Mouse (Mus musculus): ENCODE data around the gene Arid1b. TPM values are rescaled to one million over a fixed set of nuclear protein-coding genes. Genes with fewer than 3 reads are reported as not detected.
"Not testable (repeated sequence)": the region's sequence is repeated elsewhere in the genome, so short reads cannot be mapped to it uniquely, and the experiment has no call there.

The Arid1b gene
- polyA plus RNA-seq, 1 experiment from 2014 or later = 12.5 TPM

DNA sequence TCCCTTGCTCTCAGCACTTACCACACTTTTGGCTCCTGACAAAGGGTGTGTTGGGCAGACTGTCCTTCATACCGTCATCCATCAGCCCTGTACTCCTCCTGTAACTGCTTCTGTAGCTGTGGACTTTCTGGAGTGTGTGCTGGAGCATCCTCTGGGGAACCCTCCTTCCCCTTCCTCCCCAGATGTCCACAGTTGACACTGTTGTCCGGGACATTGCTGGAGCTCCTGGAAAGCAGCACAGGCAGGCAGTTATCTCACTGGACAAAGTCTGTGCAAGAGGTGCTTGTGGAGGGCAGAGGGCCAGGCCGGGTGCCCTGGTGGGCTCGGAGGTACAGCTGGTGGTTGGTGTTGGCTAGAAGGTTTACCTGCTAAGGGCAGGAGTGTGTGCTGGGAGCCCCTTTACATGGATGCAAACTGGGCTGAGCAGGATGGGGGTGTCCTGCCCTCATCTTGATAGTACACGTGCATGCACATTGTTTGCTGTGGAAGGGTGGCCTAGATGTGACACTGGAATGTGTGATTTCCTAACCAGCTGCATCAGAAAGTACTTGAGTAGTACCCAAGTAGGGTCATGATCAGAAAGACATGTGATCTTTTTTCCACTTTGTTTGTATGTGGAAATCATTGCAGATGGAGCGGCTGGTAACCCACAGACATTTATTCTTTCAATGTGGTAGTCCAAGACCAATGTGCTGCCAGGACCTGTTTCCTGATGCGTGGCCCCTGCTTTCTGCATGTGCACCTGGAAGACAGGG is 80.8 kb downstream of the Arid1b start:
- Histone ChIP-seq H3K9ac (replicated peaks) (no peak overlapping the region), H3K4me3 (replicated peaks) (no peak overlapping the region), H3K27me3 (replicated peaks) (no peaks in the 10 kb centered on the region), H3K36me3 (no peaks in the 10 kb centered on the region), H3K27ac (replicated peaks) (no peak overlapping the region), H3K4me1 (peaks cover 17% of the 10 kb centered on the region), H3K4me2 (no peak overlapping the region), H3K9me3 (replicated peaks) (no peaks in the 10 kb centered on the region)
- 90% methylated on average over 7 of the region's 7 CpGs for WGBS
- no peak for ATAC-seq (ENCODE audit: low FRiP score)

DNA sequence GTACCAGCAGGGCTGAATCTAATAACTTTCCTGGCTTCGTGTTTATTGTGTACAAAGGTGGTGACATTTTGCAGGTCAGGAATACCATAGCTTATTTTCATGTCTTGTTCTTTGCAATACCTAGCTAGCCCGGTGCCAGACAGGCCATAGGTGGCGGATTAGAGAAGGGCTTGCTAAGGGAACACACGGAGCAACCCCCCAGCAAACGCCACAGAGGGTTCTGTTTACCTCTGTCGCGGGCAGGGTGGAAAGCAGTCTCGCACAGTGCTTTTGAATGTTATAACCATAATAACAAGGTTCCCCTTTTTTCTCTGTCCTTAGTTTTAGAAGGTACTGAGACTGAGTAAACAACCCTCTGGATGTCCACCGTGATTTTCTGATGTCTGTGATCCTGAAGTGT is 83.9 kb downstream of the Arid1b start:
- 79% methylated on average over 9 of the region's 9 CpGs for WGBS
- no peak for ATAC-seq (ENCODE audit: low FRiP score)

DNA sequence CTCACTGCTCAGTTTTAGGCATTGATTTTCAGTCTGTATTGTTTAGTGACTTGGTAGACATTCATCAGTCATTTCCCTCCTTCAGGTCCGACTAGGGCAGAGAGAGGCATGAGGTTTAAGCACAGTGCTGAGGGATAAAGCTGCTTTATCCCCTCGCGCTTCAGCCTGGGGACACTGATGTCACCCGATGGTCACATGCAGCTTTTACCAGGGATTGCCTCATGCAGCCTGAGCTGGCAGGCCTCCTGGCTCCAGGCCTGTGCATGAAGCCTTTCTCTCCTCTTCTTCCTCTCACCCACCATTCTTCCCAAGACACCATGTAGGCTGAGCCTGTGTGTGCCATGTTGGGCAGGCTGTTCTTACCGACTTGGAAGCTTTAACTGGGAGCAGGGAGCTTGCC is 84.4 kb downstream of the Arid1b start:
- H3K27ac ChIP-seq (replicated peaks) = no peak overlapping the region
- no peaks in the 10 kb centered on the region for H3K36me3 ChIP-seq
- H3K4me3 ChIP-seq (replicated peaks) = no peak overlapping the region
- H3K9ac ChIP-seq (replicated peaks) = no peak overlapping the region
- H3K9me3 ChIP-seq (replicated peaks) = no peaks in the 10 kb centered on the region
- WGBS = 71% methylated on average over 5 of the region's 5 CpGs
- H3K4me2 ChIP-seq = no peak overlapping the region
- no peak for ATAC-seq (ENCODE audit: low FRiP score)
- H3K27me3 ChIP-seq (replicated peaks) = no peaks in the 10 kb centered on the region
- H3K4me1 ChIP-seq = peaks cover 45% of the 10 kb centered on the region

More for the DNA sequence above, 83.9 kb downstream of the Arid1b start:
- H3K9me3 ChIP-seq (replicated peaks) = no peaks in the 10 kb centered on the region
- H3K9ac ChIP-seq (replicated peaks) = no peak overlapping the region
- H3K4me1 ChIP-seq = peaks cover 39% of the 10 kb centered on the region
- no peaks in the 10 kb centered on the region for H3K27me3 ChIP-seq (replicated peaks)
- no peak overlapping the region for H3K27ac ChIP-seq (replicated peaks)
- H3K4me2 ChIP-seq = no peak overlapping the region
- H3K36me3 ChIP-seq = no peaks in the 10 kb centered on the region
- H3K4me3 ChIP-seq (replicated peaks) = no peak overlapping the region

DNA sequence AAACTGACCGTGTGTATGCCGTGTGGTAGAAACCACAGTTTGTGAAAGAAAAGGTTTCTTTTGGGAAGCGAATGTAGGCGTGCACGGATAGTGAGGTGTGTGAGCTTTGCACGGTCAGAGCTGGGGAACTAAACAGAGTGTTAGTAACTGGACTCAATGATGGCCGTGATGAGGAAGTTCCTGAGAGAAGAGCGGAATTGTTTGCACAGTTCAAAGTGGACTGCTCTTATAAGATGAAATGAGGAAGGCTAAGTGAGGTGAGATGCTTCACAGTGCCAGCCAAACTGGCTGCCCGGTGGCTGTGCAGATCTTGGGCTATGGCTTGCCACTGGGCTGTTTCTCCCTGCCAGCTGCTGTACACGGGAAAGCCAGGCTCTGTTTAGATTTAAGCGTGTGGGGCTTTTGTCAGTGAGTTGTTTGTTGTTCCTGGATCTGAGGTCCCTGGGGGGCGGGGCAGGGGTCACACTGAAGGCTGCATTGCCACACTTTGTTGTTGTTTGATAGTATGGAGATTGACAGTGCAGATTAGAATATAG is 86.8 kb downstream of the Arid1b start:
- 67% methylated on average over 12 of the region's 12 CpGs for WGBS

DNA sequence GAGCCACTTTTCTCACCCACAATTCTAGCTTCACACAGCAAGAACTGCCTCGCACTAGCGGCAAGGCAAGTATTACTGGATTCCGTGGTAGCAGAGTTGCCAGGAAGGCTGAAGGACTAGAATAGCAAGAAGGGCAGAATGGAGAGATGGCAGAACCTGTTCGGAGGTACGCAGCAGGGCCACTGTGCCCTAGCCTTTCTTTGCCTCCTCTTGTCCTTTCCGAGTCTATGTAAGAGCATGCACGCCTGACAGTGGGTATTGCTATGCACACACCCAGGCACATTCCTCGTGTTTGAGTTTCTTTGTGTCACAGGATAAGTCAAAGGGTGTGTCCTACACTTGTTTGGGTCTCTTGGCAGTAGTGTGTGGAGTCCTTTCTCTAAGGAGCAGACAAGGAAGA is 88.1 kb downstream of the Arid1b start:
- 84% methylated on average over 8 of the region's 8 CpGs for WGBS
- no peak overlapping the region for H3K27ac ChIP-seq (replicated peaks)

More for the DNA sequence above, 86.8 kb downstream of the Arid1b start:
- Histone ChIP-seq H3K4me2 (no peak overlapping the region), H3K9me3 (replicated peaks) (no peaks in the 10 kb centered on the region), H3K9ac (replicated peaks) (no peak overlapping the region), H3K27me3 (replicated peaks) (no peaks in the 10 kb centered on the region), H3K4me1 (peaks cover 65% of the 10 kb centered on the region), H3K27ac (replicated peaks) (peak overlapping the region; percentile 33; the same call in 1 of the 2 replicates), H3K4me3 (replicated peaks) (no peak overlapping the region), H3K36me3 (no peaks in the 10 kb centered on the region)
- no peak for ATAC-seq (ENCODE audit: low FRiP score)

DNA sequence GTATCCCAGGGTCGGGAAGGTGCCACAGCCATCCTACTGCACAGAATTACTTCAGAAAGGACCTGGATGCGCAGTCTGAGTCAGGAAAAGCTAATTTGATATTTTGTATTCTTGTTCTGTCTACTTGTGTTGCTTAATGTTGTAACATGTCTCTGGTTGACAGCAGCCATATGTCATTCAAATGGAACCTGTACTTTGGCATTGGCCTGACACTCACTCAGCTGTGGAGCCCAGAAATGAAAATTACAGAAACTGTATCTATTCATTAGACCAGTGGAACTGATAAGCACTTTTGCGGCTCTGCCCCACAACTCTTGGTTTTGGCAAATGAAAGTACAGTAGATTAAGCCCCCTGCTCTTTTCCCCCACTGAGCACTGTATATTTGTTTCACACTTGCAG is 89.4 kb downstream of the Arid1b start:
- peaks cover 71% of the 10 kb centered on the region for H3K4me1 ChIP-seq
- H3K4me2 ChIP-seq = no peak overlapping the region
- peak overlapping the region; percentile 64; the same call in 1 of the 2 replicates for H3K27ac ChIP-seq (replicated peaks)
- H3K27me3 ChIP-seq (replicated peaks) = no peaks in the 10 kb centered on the region
- no peak overlapping the region for H3K4me3 ChIP-seq (replicated peaks)
- H3K36me3 ChIP-seq = no peaks in the 10 kb centered on the region
- no peaks in the 10 kb centered on the region for H3K9me3 ChIP-seq (replicated peaks)
- 73% methylated on average over 3 of the region's 3 CpGs for WGBS
- ATAC-seq (ENCODE audit: low FRiP score) = no peak
- no peak overlapping the region for H3K9ac ChIP-seq (replicated peaks)

More for the DNA sequence above, 88.1 kb downstream of the Arid1b start:
- Histone ChIP-seq H3K4me2 (no peak overlapping the region), H3K27me3 (replicated peaks) (no peaks in the 10 kb centered on the region), H3K9me3 (replicated peaks) (no peaks in the 10 kb centered on the region), H3K9ac (replicated peaks) (no peak overlapping the region), H3K4me1 (peaks cover 75% of the 10 kb centered on the region), H3K36me3 (no peaks in the 10 kb centered on the region), H3K4me3 (replicated peaks) (no peak overlapping the region)
- ATAC-seq (ENCODE audit: low FRiP score) = no peak

DNA sequence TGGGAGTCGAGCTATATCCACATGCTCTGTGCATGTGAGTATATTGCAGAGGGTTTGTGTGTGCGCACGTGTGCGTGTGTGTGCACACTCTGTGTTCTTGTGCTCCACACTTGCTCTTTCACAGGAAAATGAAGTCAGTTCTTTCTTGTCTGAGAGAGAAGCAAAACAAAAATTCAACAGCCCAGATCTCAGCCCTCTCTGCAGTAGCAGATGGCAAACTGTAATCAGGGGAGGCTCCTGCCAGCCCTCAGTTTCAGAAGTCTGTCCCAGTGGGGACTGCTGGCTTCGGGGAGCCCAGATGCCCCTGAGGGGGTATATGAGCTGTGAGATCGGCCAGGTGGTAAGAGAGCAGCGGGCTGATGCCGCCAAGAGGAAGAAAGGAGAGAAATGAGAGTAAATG is 90.0 kb downstream of the Arid1b start:
- Histone ChIP-seq H3K27ac (replicated peaks) (peak overlapping the region; percentile 64), H3K9me3 (replicated peaks) (no peaks in the 10 kb centered on the region), H3K4me3 (replicated peaks) (no peak overlapping the region), H3K36me3 (no peaks in the 10 kb centered on the region), H3K4me1 (peaks cover 67% of the 10 kb centered on the region), H3K9ac (replicated peaks) (no peak overlapping the region), H3K4me2 (no peak overlapping the region), H3K27me3 (replicated peaks) (no peaks in the 10 kb centered on the region)
- no peak for ATAC-seq (ENCODE audit: low FRiP score)
- 44% methylated on average over 8 of the region's 8 CpGs for WGBS

DNA sequence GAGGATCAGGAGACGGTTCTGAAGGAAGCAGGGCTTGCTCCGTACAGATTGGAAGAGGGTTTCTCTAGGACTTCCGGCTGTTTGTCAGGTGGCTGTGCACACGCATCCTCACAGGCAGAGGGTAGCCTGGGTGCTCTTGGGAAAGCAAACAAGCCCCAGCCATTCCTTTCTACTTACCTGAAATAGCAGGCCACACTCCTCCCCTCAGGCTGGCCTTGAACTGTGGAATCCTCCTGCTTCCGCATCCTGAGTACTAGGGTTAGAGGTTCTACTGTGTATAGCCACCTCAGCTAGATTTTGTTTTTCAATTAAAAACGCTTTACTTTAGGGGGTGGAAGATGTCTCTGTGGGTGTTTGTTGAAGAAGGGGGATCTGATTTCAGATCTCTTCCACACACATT is 90.9 kb downstream of the Arid1b start:
- H3K9ac ChIP-seq (replicated peaks) = no peak overlapping the region
- H3K36me3 ChIP-seq = no peaks in the 10 kb centered on the region
- peaks cover 75% of the 10 kb centered on the region for H3K4me1 ChIP-seq
- ATAC-seq (ENCODE audit: low FRiP score) = no peak
- 79% methylated on average over 6 of the region's 6 CpGs for WGBS
- no peak overlapping the region for H3K4me3 ChIP-seq (replicated peaks)
- H3K27me3 ChIP-seq (replicated peaks) = no peaks in the 10 kb centered on the region
- no peak overlapping the region for H3K4me2 ChIP-seq
- no peaks in the 10 kb centered on the region for H3K9me3 ChIP-seq (replicated peaks)
- H3K27ac ChIP-seq (replicated peaks) = peak overlapping the region; percentile 66; the same call in 1 of the 2 replicates

DNA sequence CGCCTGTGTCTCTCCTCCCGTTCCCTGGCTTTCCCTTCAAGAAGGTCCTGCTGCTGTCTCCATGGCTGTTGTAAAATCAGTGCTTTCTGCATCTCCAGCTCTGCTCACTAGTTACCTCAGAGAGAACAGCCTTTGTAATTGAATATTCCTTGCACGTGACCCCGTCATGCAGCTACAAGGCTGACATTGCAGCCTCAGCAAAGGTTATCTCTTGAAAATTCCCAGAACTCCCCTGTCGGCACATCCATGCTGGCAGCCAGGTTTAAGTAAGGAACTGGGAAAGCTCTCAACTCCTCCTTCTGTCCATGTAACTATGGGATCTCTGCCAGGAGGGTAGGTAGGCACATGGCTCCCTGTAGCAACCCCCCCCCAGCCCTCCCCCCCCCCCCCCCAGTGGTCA is 91.8 kb downstream of the Arid1b start:
- Histone ChIP-seq H3K4me1 (peaks cover 73% of the 10 kb centered on the region), H3K36me3 (no peaks in the 10 kb centered on the region), H3K4me2 (no peak overlapping the region), H3K9ac (replicated peaks) (no peak overlapping the region), H3K4me3 (replicated peaks) (no peak overlapping the region), H3K9me3 (replicated peaks) (no peaks in the 10 kb centered on the region), H3K27me3 (replicated peaks) (no peaks in the 10 kb centered on the region), H3K27ac (replicated peaks) (peak overlapping the region; percentile 66)
- 46% methylated on average over 5 of the region's 5 CpGs for WGBS
- 0 out of 2 replicates have a peak, but pooled peaks have one; percentile 34 for ATAC-seq (ENCODE audit: low FRiP score)

DNA sequence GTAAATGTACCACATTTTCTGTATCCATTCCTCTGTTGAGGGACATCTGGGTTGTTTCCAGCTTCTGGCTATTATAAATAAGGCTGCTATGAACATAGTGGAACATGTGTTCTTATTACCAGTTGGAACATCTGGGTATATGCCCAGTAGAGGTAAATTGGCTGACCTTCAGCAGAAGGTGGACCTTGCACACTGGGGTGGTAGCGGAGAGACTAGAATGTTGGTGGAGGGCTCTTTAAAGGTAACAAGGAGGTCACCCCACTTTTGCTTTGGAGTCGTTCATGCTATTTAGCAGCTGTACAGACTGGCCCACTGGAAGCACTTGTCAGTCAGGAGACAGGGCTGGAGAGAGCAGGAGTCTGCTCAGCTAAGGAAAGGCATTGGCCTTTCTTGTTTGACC is 94.1 kb downstream of the Arid1b start:
- not testable (repeated sequence) for H3K27me3 ChIP-seq (replicated peaks); H3K4me2 ChIP-seq; H3K9ac ChIP-seq (replicated peaks); H3K9me3 ChIP-seq (replicated peaks); H3K27ac ChIP-seq (replicated peaks); H3K36me3 ChIP-seq; H3K4me3 ChIP-seq (replicated peaks); ATAC-seq (ENCODE audit: low FRiP score)
- 76% methylated on average over 2 of the region's 2 CpGs for WGBS
- peaks cover 57% of the 10 kb centered on the region for H3K4me1 ChIP-seq

DNA sequence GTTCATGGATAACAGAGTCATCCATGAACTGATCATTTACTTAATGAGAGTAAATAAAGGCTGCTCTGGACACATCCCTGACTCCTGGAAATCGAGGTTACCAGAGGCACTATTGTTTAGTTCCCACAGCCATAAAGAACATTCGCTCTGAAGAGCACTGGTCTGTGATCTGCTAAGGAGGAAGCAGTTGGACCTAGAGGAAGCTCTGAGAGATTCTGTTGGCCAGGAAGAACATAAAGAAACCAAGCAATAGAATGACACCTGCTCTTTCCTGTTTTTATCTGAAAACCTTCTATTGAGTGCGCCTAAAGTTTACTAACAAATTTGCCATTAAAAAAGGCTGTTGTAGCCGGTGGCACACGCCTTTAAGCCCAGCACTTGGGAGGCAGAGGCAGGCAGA is 94.7 kb downstream of the Arid1b start:
- 59% methylated on average over 5 of the region's 5 CpGs for WGBS
- Histone ChIP-seq H3K4me2 (no peak overlapping the region), H3K9me3 (replicated peaks) (no peaks in the 10 kb centered on the region), H3K27me3 (replicated peaks) (no peaks in the 10 kb centered on the region), H3K9ac (replicated peaks) (no peak overlapping the region), H3K4me1 (peaks cover 51% of the 10 kb centered on the region), H3K36me3 (no peaks in the 10 kb centered on the region), H3K27ac (replicated peaks) (no peak overlapping the region), H3K4me3 (replicated peaks) (no peak overlapping the region)
- no peak for ATAC-seq (ENCODE audit: low FRiP score)

DNA sequence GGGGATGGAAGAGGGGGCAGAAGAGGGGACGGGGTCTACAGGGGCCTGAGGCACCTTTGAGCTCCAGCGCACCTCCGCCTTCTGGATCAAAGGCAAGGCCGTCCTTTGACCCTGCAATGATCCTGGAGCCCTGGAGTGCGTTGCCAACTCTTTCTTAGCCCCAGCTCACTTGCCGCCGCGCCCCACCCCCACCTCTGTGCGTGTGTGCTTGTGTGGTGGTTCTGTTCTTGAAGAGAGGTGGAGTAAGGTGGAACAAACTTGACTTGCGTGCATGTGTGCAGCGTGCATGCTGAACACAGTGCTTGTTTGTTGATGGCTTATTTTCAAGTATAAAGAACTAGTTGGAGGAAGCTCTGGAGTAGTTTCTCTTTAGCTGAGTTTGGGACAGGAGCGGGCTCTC is 95.4 kb downstream of the Arid1b start:
- Histone ChIP-seq H3K36me3 (no peaks in the 10 kb centered on the region), H3K27ac (replicated peaks) (peak overlapping the region; percentile 28; the same call in 1 of the 2 replicates), H3K4me1 (peaks cover 46% of the 10 kb centered on the region), H3K27me3 (replicated peaks) (no peaks in the 10 kb centered on the region), H3K4me2 (no peak overlapping the region), H3K4me3 (replicated peaks) (no peak overlapping the region), H3K9ac (replicated peaks) (no peak overlapping the region), H3K9me3 (replicated peaks) (no peaks in the 10 kb centered on the region)
- ATAC-seq (ENCODE audit: low FRiP score) = no peak
- WGBS = 19% methylated on average over 12 of the region's 12 CpGs

Data from neural tube, embryonic 15.5 days (tissue).